Mouse (Mus musculus): ENCODE results near the gene Olfr275. TPM values are rescaled to one million over a fixed set of nuclear protein-coding genes. Genes with fewer than 3 reads are reported as not detected.

Olfr275 gene
- polyA plus RNA-seq (2017; shearing (Covaris generic)): not detected

DNA sequence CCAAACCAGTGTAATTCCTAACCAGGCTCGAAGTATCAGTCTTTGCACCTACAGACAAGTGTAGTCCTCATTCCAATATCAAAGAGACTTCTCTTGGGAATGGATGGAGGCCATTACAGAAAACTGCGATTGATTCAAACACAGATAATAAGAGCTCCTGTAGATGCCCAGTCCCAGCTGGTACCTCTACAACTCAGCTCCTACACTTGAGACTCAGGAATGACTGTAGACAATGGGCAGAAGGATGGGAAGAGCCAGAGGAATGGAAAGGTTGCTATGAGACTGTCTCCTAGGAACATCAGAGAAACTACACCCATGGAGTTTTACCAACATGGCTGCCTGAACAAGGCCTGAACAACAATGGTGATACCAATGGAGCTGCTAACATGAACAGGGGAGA, at the start of gene Olfr275:
Gene Olfr275, plus strand, starts transcription at position 301 of the 400 bp plus-strand sequence.

DNA sequence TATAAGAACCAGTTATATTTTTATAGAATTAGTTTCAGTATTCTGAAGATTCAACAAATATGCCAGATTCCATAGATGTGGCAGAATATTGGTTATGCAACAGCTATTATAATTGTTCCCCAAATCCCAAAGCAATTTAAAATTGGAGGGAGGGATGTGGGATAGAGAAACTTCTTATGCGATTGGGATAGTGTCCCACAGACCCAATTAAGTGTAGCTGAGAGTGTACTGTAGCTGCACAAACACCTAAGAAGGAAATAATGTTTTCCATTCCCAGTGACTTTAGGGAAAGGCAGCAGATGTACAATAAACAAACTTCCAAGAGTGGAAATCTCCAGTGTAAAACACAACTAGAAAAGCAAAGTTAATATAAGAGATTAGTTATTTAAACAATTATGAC, 44.7 kb downstream of the Olfr275 start, which contains the start of gene Olfr273:
Gene Olfr273, minus strand, starts transcription at position 101 of the 400 bp plus-strand sequence.

Other genes starting within 250 kb of the Olfr275 start
- gene Toporsl, start 218.3 kb upstream of the Olfr275 start, polyA plus RNA-seq (2017; shearing (Covaris generic)): not detected
- gene Olfr273, start 44.6 kb downstream of the Olfr275 start, polyA plus RNA-seq (2017; shearing (Covaris generic)): not detected
- not detected for gene Olfr272, start 104.6 kb downstream of the Olfr275 start, polyA plus RNA-seq (2017; shearing (Covaris generic))
- gene Olfr270, start 149.9 kb downstream of the Olfr275 start, polyA plus RNA-seq (2017; shearing (Covaris generic)): not detected
- gene Nipsnap3a, start 174.7 kb downstream of the Olfr275 start, polyA plus RNA-seq (2017; shearing (Covaris generic)): not detected
- gene Nipsnap3b, start 197.3 kb downstream of the Olfr275 start, polyA plus RNA-seq (2017; shearing (Covaris generic)): 64.7 TPM